Mouse (Mus musculus): ENCODE data around the gene Slc19a1.

Slc19a1 gene

DNA sequence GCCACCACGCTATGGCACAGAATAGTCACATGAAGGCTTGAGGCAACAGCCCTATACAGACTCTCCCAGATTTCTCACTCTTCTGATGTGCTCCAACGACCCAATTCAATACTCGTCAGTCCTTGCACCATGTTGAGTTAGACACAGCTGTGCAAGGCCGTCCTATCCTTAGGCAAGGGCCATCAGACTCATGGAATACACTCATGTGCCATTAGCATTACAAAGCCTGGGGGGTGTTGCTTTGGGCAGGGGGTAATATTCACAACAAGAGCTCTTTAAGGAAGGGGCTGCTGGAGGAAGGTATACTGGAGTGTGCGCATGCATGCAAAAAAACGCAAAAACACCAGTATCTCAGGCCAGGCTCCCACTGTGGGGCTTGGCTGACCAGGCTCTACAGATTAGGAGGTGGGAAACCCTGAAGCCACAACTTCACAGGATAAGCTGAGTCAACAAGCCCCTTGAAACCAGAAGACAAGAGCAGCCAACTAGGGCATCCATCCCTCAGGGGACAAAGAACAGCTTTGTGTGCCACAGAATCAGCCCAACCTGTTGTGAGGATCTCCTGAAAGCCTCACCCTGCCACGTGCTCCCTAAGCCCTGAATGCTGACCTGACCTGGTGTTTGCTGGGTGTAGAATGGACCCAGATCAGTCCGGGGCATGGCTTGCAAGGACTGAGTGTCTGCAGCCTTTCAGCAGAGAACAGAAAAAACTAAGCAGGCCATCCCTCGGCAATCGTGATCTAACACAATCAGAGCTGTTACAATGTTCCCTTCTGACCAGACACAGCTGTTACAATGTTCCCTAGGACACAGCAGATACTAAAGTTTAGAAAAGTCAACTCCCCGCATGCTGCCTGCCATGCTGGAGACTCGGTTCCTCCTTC is 65.2 kb downstream of the Slc19a1 start:
- DNase-seq (ENCODE audit: low spot score): no peak

DNA sequence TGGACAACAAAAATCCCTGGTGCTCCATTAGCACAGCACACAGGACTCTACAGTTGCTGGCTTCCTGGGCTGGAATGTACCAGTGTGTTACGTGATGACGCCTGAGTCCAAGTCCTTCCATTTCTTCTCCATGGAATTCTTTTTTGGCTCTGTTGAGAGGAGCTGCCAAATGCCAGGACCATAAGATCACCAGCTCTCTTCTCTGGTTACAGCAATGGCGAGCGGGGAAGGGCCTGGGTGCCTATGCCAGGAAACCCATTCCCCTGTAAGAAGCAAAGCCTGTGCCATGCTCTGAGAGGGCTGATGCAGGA is 65.8 kb downstream of the Slc19a1 start:
- no peak for DNase-seq (ENCODE audit: low spot score)

DNA sequence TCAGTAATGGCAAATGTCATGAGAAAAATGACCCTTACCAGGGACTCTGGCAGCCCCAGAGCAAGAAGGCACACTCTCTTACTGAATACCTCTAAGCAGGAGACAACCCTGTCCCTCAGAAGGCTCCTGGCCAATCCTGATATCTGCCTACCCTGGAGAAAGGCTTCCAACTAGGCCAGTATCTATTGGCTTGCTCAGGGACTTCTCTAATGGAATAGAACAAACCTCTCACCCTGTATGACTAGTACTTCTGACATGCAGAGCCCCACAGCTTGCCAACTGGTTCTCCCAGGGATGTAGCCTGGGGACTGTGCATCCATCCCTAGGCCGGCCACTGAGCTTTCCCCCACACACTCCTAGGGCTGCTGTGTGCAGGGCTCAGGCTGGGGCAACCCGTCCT is 66.6 kb downstream of the Slc19a1 start:
- no peak for DNase-seq (ENCODE audit: low spot score)

DNA sequence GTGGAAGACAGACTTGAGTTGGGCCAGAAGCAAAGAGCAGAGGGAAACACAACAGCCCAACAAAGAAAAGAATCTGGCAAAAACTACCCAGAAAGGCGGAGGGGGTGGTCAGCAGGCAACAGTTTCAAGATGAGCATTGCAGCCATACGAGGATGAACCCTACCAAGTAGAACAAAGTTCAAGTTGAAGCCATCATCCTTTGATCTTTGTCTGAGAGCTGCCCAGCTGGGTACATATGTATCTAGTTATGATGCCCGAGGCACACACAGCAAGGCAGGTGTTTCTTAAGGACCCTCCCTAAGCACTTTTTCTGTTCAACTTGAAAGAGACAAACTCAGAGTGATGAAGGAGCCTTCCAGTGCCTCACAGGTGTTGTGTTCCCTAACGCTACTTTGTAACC is 67.7 kb downstream of the Slc19a1 start:
- DNase-seq (ENCODE audit: low spot score): no peak

DNA sequence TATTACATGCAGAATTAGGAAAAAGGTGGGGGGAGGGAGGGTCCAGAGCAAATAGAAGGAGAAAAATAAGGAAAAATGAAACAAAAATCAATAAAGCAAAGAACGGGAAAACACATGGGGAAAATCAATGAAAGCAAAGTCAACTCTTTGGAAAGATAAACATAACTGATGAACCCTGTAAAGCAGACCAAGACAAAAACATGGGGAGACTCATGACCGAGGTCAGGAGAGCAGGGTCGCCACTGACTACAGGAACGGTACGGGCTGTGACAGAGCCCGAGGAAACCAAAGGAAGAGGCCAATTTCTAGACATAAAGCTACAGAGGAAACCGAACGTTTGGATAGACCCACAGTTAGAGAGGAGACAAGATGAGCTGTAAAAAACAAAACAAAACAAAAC is 71.6 kb downstream of the Slc19a1 start:
- no peak for DNase-seq (ENCODE audit: low spot score)

GRCm38 (mm10) chr10:77104327-77104726 is 72.3 kb downstream of the Slc19a1 start:
- no peak for DNase-seq (ENCODE audit: low spot score)

- DNase-seq (ENCODE audit: low spot score): no peak
Observed at GRCm38 (mm10) chr10:77108106-77108505, 76.1 kb downstream of the Slc19a1 start.

DNA sequence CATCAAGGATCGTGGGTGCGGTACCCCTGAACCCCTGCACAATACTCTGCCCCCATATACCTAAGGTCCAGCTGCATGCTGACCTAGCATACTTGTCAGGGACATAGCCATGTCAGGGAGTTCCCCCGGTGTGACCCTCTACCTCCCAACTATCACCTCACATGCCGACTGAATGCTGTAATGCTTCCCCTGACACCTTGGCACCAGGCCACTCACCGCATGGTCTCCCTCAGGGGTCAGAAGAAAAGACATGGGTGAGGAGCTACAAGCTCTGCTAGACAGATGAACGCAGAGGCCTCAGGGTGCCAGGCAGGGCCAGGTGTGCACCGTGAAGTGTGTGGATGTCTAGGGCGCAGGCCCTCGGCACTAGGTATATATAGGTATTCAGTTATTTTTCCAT is 78.0 kb downstream of the Slc19a1 start:
- no peak for DNase-seq (ENCODE audit: low spot score)

All from ovary, adult 18-20 months (tissue).